Mouse (Mus musculus) liver, adult 2 months (tissue): ENCODE data around the gene Gm6793. TPM values are rescaled to one million over a fixed set of nuclear protein-coding genes. Genes with fewer than 3 reads are reported as not detected.

Experiments
- DNase-seq: peaks from one replicate; pipeline ENCODE4 v3.0.0-alpha.2; 2011; ENCODE audit warnings: low read depth, low spot score; ENCODE audit errors: extremely low read depth
- H3K27ac ChIP-seq: fragments of 200-500 bp; replicated peaks from 2 replicates; pipeline ENCODE4 v1.5.1; 2012; ENCODE audit warnings: low read depth, mild to moderate bottlenecking, control low read depth, inconsistent platforms, low read length; ENCODE audit not compliant: insufficient read depth
- H3K27me3 ChIP-seq: fragments of 200-500 bp; 2 replicates; pipeline ENCODE4 v1.6.1; 2012; ENCODE audit warnings: mild to moderate bottlenecking, moderate library complexity, low read length, inconsistent platforms; ENCODE audit not compliant: control insufficient read depth, insufficient read depth
- H3K36me3 ChIP-seq: fragments of 200-500 bp; 2 replicates; pipeline ENCODE4 v1.6.1; 2012; ENCODE audit warnings: low read length, inconsistent platforms; ENCODE audit not compliant: control insufficient read depth, insufficient read depth
- H3K4me1 ChIP-seq: fragments of 200-500 bp; 2 replicates; pipeline ENCODE4 v1.6.1; 2011; ENCODE audit warnings: low read length; ENCODE audit not compliant: control insufficient read depth, insufficient read depth
- H3K4me3 ChIP-seq: fragments of 200-500 bp; 2 replicates; pipeline ENCODE4 v1.5.1; 2011; ENCODE audit warnings: low read depth, mild to moderate bottlenecking, control low read depth, low read length, moderate library complexity; ENCODE audit not compliant: insufficient read depth
- H3K79me2 ChIP-seq: fragments of 200-500 bp; 2 replicates; pipeline ENCODE4 v1.6.1; 2012; ENCODE audit warnings: inconsistent platforms, mild to moderate bottlenecking, low read length, moderate library complexity; ENCODE audit not compliant: control insufficient read depth, insufficient read depth
- H3K9ac ChIP-seq: fragments of 200-500 bp; 2 replicates; pipeline ENCODE4 v1.6.1; 2012; ENCODE audit warnings: low read depth, mild to moderate bottlenecking, control low read depth, inconsistent platforms, low read length
- CTCF ChIP-seq: fragments of 200-500 bp; IDR thresholded peaks from 2 replicates; pipeline ENCODE4 v1.5.1; 2011; ENCODE audit warnings: low read depth, low read length, control low read depth
- POLR2A ChIP-seq: fragments of 200-500 bp; IDR thresholded peaks from 2 replicates; pipeline ENCODE4 v1.6.1; 2011; ENCODE audit warnings: low read length, control low read depth; ENCODE audit not compliant: insufficient read depth; ENCODE audit errors: extremely low read depth
- WGBS: fragments of 180-500 bp; shearing (Covaris S2); methylation state at CpG from one replicate; pipeline ENCODE4 v1.1.7; 2018; 5-methylcytosine and 5-hydroxymethylcytosine counted together
- polyA plus RNA-seq: library from polyadenylated mRNA; depleted of rRNA; stranded (reverse); fragments of >200 nt; gene quantifications from 2 replicates; pipeline ENCODE4 v1.2.3, GENCODE M21; 2012
- total RNA-seq: library from RNA; depleted of rRNA; stranded (reverse); fragments of >200 nt; gene quantifications from 2 replicates; pipeline ENCODE4 v1.2.3, GENCODE M21; 2014

Gm6793 gene
- total and polyA plus RNA-seq, 2 experiments, result not detected

GRCm38 (mm10) chr8:112045896-112046295 is 31.1 kb upstream of the Gm6793 start:
- peak; percentile 79 for TF ChIP-seq CTCF
- no peak for TF ChIP-seq POLR2A
- Histone ChIP-seq H3K27me3 (no peaks in the 10 kb centered on the region), H3K4me1 (no peaks in the 10 kb centered on the region), H3K4me3 (no peak overlapping the region), H3K27ac (no peak overlapping the region), H3K36me3 (no peaks in the 10 kb centered on the region), H3K9ac (no peak overlapping the region), H3K79me2 (no peaks in the 10 kb centered on the region)
- 6% methylated on average over 7 of the region's 7 CpGs for whole genome bisulfite sequencing
- DNase-seq, result peak; percentile 47

DNA sequence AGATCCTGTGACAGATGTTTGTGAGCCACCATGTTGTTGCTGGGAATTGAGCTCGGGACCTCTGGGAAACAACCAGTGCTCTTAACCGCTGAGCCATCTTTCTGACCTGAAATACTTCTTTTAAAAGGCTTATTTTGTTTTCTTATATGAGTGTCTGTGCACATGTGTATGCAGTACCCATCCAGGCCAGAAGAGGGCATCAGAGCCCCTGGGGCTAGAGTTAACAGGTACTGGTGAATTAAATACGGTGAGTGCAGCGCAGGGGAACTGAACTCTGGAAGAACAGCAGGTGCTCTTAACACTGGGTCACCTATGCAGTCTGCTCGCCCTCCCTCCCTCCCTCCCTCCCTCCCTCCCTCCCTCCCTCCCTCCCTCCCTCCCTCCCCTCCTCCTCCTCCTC is 30.3 kb upstream of the Gm6793 start:
- H3K4me1 ChIP-seq, result no peaks in the 10 kb centered on the region
- H3K36me3 ChIP-seq, result no peaks in the 10 kb centered on the region
- no peaks in the 10 kb centered on the region for H3K79me2 ChIP-seq
- no peak overlapping the region for H3K4me3 ChIP-seq
- DNase-seq, result no peak
- no peaks in the 10 kb centered on the region for H3K27me3 ChIP-seq
- WGBS, result 84% methylated on average over 5 of the region's 5 CpGs
- TF ChIP-seq POLR2A (no peak), CTCF (no peak; the same call in 1 of the 2 replicates)
- H3K9ac ChIP-seq, result no peak overlapping the region
- H3K27ac ChIP-seq, result no peak overlapping the region

DNA sequence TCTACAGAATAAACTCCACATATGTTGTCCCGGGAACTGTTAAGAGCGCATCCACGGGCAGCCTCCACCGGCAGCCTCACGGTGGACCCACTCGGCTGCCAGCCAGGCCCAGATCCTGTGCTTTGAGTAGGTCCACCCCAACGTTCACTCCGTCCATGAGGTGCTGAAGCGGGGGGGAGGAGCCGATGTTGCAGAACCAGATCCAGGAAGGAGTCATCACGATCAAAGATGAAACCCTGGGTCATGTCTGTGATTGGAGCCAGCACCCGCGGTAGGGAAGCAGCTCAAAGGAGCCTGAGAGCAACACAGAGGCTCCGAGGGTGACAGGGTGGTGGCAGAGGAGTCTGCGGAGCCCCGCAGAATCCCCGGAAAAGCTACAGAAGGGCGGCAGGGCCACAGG is 22.7 kb upstream of the Gm6793 start:
- H3K36me3 ChIP-seq, result no peaks in the 10 kb centered on the region
- no peaks in the 10 kb centered on the region for H3K27me3 ChIP-seq
- no peaks in the 10 kb centered on the region; the same call in 1 of the 2 replicates for H3K4me1 ChIP-seq
- no peak for TF ChIP-seq POLR2A
- TF ChIP-seq CTCF, result no peak
- 77% methylated on average over 18 of the region's 18 CpGs for WGBS
- H3K79me2 ChIP-seq, result no peaks in the 10 kb centered on the region
- H3K9ac ChIP-seq, result no peak overlapping the region
- no peak overlapping the region for H3K4me3 ChIP-seq
- no peak overlapping the region for H3K27ac ChIP-seq
- no peak for DNase-seq

DNA sequence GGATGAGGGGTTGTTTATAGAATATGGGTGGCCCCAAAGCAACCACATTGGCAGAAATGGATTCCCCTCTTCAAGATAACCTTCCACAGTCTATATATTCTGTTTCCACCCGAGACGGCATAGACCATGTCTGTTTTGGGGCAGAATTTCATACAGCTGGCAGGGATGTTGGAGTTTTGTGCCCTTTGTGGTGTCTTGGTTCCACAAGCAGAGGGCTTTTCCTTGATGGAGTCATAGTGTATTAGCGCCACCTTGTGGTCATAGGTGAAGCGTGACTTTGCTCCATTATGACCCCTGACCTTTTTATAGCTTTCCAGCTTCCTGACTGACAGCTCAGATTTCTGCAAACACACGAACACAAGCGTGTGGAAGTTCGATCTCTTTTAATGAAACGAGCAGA is 19.8 kb upstream of the Gm6793 start:
- peak; percentile 64 for DNase-seq
- Histone ChIP-seq H3K27ac (no peak overlapping the region), H3K4me1 (no peaks in the 10 kb centered on the region; the same call in 1 of the 2 replicates), H3K36me3 (no peaks in the 10 kb centered on the region), H3K9ac (no peak overlapping the region), H3K4me3 (no peak overlapping the region), H3K27me3 (no peaks in the 10 kb centered on the region), H3K79me2 (no peaks in the 10 kb centered on the region)
- WGBS, result 5% methylated on average over 8 of the region's 8 CpGs
- TF ChIP-seq POLR2A (no peak), CTCF (peak; percentile 45; the same call in 1 of the 2 replicates)

DNA sequence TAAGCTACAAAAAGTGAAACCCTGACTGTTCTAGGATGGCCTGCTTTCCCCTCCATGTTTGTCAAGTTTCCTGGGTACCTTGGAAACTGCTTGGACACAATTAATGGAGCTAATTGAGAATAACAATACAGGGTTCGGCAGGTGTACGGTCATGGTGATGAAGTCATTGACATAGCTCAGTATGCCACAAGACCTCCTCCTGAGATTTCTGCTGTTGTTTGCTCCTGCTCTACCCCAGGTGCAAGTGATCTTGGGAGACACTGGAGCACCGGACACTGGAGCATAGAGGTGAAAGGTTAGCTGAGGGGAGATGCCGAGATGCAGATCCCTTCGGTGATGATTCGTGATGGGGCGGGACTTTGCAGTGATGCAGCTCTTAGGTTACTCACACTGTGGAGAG is 18.2 kb upstream of the Gm6793 start:
- Histone ChIP-seq H3K9ac (no peak overlapping the region), H3K27ac (no peak overlapping the region), H3K79me2 (no peaks in the 10 kb centered on the region), H3K4me1 (no peaks in the 10 kb centered on the region; the same call in 1 of the 2 replicates), H3K27me3 (no peaks in the 10 kb centered on the region), H3K4me3 (no peak overlapping the region), H3K36me3 (no peaks in the 10 kb centered on the region)
- no peak for DNase-seq
- WGBS, result 82% methylated on average over 7 of the region's 7 CpGs
- no peak for TF ChIP-seq POLR2A
- TF ChIP-seq CTCF, result no peak

GRCm38 (mm10) chr8:112030663-112031062 is 15.8 kb upstream of the Gm6793 start:
- no peak for DNase-seq
- TF ChIP-seq POLR2A (no peak), CTCF (no peak)
- 78% methylated on average over 6 of the region's 6 CpGs for WGBS
- Histone ChIP-seq H3K27me3 (no peaks in the 10 kb centered on the region), H3K36me3 (no peaks in the 10 kb centered on the region), H3K9ac (no peak overlapping the region), H3K4me1 (peaks cover 2% of the 10 kb centered on the region; the same call in 1 of the 2 replicates), H3K79me2 (no peaks in the 10 kb centered on the region), H3K27ac (no peak overlapping the region), H3K4me3 (no peak overlapping the region)
